Mouse (Mus musculus): Measurements from ENCODE around the gene Pitpnm2. TPM values are rescaled to one million over a fixed set of nuclear protein-coding genes. Genes with fewer than 3 reads are reported as not detected.

The Pitpnm2 gene
- total RNA-seq, 2 experiments from 2014 or later: 19.6 to 20.9 TPM

DNA sequence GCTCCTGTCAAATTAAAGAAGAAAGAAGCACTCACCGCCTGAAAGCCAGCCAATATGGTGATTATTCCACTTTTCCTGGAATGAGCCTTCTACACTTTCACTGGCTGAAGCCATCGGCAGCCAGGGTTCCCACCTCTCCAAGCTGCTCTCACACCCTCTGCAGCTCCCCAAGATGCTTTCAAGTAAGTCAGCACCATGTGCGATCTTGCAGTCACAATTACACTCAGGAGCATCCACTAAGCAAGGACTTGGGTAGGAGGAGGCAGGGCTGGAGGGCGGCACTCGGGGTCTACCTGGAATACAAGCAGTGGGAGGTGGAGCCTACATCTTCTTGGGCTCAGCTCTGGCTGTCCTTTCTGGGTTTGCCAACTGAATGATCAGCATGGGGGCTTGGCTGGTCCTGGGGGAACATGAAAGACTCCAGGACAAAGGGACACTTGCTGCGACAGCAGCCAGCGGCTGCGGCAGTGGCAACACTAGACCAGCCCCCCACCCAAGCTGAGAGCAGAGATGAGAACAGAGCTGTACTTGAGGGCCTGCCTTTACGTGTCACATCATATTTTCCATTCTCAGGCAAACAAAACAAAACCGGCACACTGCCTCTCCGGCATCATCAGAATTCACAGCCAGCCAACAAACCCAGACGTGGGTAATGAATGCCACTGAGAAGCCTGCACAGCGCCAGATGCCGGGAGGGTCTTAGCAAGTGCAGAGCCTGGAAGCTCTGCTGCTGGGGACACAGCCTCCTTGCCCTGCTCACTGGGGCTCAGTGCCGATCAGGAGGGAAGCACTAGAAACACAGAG, 64.5 kb downstream of the Pitpnm2 start:
- DNase-seq (ENCODE audit: low spot score): no peak

DNA sequence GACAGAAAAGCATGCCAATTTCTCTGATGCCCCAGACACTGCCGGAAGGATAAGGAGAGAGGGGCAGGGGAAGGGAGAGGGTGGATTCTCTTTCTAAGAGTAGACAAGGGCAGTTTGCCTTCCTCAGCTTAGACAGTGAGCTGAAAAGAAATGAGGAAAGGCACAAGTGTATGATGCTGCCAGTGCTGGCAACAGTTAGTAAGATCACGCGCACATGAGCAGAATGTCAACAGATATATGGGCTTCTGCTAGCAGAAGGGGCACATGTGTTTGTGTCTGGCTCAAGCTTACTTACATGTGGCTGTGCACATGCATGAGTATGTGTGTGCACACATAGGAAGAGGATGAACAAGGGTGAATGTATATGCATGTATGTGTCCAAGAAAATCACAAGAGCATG, 65.4 kb downstream of the Pitpnm2 start:
- DNase-seq (ENCODE audit: low spot score): no peak

DNA sequence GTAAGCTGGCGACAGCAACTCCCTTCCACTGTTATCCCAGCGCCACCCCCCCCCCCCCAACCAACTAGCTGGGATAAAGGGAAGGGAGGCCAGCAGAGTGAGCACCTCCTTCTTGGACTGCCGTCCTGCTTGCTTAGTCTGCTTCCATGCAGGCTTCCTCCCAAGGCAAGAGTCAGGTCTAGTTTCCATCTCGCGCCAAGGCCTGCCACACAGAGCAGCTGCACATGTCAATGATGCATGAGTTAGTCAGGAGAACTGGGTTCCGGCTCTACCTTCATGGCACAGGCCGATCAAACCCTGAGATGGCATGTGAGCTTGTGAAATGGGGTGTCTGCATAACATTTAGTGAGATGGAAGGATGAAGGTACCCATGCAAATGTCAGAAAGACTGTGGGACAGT, 66.9 kb downstream of the Pitpnm2 start:
- no peak for DNase-seq (ENCODE audit: low spot score)

DNA sequence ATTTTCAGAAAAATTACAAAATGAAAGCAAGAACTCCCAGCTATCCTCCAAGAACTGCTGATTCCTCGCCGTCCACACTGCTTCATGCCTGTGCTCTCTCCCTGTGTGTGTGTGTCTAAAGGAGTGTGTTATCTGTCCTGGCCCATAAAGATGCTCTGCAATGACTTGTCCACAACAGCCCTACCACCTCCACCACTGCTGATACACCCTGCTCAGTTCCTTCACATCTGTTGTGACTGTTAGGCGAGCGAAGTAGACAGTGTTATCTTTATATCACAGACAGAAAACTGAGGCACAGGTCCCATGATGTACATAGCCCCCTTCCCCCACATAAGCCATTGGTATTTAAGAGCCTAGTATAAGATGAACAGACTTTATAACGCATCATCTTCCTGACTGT, 67.5 kb downstream of the Pitpnm2 start:
- DNase-seq (ENCODE audit: low spot score): no peak

DNA sequence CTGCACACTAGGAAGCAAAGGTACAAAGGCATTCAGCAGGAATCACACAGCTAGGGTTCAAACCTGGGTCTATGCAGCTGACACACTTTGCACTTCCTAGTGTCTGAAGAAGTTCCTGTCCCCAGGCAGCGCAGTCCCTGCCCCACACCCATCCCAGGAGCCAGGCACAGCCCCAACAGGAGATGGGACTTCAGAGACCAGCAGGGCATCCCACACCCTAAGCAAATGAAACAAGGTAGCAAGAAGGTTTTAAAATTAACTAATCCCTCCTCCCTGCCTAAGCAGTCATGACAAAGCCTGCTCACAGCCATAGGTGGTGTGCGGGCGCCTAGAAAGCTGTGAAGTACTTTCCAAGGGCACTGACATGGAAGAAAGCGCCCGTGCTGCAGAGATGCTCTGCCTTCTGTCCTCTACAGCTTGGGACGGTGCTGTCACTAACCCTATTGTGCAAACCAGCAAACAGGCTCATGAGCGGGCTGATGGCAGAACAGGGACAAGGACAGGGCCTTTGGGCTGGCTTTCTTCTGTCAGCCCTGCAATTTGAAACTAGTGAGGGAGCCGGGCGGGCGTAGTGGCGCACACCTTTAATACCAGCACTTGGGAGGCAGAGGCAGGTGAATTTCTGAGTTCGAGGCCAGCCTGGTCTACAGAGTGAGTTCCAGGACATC, 68.9 kb downstream of the Pitpnm2 start:
- no peak for DNase-seq (ENCODE audit: low spot score)

DNA sequence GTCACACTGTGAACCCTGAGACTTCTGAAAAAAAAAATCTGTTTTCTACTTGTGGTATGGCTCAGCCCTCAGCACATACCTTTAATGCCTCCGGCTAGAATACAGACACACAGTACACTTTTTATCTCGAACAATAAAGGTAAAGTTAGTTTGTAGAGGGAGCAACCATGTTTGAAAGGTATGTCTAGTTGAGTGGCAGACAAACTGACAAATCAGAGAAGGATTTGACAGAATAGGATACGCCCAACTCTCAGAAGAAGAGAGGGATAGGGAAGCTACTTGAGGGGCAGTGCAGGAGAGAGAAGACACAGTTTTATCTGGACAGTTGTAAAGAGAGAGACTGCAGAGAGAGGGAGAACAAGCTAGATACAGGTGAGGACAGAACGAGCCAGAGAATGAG, 70.1 kb downstream of the Pitpnm2 start:
- DNase-seq (ENCODE audit: low spot score): no peak

DNA sequence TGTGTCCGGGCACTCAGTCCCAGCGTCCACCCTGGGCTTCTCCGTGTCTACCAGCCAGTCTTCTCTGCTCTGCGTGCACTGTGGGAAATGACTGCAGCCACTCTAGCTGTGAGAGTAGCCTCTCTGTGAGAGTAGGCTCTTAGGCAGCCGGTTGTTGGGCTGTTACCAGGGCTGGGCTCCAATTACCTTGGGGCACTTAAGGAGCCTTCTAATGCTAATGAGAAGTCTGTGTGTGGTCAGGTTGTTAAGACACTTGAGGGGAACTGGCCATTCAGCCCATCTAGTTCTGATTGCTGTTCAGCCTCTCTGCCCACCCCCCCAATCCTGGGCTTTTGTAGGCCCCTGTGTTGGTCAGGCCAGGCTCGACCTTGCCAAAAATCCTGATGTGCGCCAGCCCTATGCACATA, 72.8 kb downstream of the Pitpnm2 start:
- DNase-seq (ENCODE audit: low spot score): no peak

DNA sequence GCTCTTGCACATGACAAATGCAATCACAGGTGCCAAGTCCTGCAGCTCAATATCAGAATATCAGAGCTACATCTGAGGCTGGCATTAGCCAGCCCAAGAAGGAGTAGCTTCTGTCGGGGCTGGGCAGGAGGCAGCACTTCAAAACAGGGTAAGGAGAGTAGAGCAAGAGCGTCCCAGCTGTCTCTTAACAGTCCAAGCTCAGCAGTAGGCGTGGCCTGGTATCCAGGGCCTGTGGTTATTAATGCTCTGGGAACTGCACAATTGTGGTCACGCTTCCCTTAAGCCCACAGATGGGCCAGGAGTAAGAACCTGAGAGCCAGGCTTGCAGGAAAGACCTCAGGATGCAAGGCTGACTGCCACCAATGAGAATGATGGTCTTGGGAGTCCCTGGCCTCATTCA, 74.4 kb downstream of the Pitpnm2 start:
- peak; percentile 48 for DNase-seq (ENCODE audit: low spot score)

DNA sequence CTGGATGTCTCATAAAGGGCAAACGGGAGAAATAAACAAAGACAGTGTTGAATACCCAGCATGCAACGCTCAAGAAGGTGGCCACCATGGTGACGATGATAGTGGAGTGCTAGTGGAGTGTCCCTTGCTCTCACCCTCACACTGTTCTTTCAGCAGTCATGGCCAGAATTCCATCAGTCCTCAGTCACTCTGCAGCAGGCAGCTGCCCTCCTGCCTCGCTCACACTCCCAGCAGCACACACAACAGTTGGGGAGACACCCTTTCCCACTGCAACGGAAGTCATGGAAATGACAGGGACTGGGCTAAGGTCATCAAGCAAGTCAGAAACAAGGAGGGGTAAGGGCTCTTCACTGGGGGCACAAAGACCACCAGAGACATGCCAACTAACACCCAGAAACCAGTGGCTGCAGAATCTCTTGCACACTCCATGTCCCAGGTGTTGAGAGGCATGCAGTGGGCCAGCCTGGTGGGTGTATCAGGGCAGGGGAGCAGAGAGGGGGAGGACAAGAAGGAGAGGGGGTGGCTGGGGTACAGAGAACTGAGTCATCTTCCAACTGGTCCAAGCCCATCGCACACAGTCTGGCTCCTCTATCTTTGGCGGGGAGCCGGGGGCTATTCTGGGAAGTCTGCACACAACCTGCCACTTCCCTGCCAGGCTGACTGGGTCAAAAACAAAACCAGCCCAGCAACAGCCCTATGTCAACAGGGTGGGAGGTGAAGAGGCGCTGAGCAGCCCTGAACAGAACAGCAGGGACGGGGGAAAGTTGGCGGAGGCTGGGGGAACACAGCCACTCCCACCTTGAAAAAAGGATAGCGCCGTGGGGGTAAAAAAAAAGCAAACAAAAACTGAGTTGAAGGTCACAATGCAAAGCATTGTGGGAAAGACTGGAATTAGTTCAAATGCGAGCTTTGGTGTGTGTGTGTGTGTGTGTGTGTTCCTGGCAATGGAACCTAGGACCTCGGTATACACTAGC, 76.3 kb downstream of the Pitpnm2 start:
- peak; percentile 90 for DNase-seq (ENCODE audit: low spot score)

DNA sequence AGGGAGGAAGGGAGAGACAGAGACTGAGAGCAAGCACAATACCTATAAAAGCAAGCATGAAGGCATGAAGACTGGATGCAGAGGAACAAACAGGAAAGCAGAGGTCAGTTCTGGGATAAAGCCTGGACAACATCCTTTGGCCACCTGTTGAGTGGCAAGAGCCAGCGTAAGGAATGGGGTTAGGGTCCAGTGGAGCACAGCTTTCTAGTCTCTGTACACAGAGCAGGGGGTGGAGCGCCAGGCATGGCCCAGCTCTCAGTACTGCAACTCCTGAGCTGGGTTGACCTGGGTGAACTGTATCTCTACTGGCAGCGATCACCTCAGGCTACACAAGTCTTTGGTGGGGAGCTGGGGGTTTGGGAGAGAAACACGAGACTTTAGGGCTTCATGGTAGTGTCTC, 77.3 kb downstream of the Pitpnm2 start:
- DNase-seq (ENCODE audit: low spot score): no peak

DNA sequence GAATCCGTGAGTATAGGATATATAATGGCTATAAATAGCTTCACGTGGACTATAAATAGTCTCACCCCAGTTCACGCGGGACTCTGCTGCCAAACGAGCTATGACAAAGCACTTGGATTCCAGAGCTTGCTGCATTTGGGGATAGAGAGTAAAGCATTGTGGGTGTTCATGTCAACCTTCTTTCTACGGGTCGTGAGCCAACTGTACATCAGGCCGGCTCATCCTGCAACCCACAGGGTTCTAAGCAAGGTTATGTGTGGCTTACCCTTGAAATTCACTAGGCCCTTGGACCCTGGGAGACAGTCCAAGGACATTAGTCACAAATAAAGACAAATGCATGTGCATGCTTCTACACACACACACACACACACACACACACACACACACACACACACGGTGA, 77.8 kb downstream of the Pitpnm2 start:
- DNase-seq (ENCODE audit: low spot score): no peak

DNA sequence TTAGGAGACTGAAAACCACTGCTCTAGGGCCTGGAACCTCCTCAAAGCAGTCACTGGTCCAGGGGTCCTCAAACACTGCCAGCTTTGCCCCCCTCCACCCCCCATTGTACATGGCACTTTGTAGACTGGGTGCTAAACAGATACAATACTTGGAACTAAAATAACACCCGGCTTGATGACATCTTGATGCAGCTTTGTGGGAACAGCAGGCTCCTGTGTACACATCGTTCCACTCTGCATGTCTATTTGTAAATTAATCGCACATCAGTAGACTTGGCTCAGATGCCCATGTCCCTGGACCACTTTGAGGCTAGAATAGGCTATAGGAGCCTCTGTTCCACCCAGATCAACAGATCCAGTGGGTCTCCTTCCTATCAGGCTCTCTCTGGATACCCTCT, 80.3 kb downstream of the Pitpnm2 start:
- DNase-seq (ENCODE audit: low spot score): no peak

DNA sequence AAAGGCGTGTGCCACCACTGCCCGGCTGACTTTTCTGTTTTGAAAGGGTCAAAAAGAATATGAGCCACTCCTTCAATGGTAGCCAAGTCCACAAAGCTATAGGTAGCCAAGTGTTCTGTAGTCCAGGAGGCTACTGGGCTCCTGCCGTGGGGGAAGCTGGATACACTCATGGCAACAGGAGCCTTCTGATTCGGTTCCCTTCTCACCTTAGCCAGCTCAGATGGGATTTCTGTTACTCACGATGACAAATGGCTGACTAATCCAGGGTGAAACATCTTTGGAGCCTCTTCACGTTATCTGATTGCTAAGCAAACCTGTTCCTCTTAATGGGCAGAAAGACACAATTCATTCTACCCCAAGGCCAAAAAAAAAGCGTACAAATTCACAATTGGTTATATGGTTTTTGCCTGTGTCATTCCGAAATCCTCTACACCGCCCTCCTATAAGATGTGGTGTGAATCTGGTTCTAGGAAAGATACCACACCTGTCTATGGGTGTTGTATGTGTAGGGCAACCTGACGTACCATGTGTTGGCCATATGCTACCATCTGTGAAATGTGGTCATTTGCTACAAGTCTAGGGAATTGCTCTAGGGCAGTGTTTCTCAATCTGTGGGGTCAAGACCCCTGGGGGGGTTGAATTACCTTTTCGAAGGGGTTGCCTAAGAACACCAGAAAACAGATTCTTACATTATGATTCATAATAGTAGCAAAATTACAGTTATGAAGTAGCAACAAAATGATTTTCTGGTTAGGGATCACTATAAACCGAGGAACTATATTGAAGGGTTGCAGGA, 80.9 kb downstream of the Pitpnm2 start:
- peak; percentile 61 for DNase-seq (ENCODE audit: low spot score)

DNA sequence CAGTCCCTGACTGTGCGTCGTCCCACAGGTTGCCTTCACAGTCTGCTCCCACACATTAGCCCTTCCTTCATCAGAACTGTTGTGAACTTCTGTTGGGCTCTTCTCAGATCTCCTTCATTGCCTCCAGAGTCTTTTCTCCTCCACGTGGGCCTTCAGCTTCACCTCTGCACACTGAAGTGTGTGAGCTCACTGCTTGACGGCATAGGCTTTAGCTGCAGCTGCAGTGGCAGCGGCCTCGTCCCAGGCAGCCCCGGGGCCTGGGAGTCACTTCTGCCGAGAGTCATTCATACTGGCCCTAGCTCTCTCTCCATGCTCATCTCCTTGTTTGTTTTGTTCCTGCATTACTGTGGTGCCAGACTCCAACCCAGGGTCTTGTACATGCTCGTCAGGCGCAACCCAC, 81.9 kb downstream of the Pitpnm2 start:
- no peak for DNase-seq (ENCODE audit: low spot score)

DNA sequence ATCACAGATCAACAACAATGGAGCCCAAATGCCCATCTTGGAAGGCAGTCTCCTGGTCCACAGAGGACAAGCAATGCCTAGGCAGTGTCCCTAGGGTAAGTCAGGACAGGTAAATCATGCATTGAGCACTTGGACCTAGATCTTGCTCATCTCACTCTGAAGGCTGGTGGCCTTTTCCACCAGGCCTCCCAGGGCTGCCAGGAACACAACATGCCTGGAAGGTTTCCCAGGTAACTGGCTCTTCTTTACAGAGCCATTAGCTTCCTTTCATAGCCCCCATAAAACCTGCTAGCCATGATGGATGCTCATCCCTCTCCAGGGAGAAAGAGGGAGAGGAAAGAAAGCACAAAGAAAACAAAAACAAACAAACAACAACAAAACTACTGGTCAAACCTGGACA, 82.8 kb downstream of the Pitpnm2 start:
- DNase-seq (ENCODE audit: low spot score): peak; percentile 39

DNA sequence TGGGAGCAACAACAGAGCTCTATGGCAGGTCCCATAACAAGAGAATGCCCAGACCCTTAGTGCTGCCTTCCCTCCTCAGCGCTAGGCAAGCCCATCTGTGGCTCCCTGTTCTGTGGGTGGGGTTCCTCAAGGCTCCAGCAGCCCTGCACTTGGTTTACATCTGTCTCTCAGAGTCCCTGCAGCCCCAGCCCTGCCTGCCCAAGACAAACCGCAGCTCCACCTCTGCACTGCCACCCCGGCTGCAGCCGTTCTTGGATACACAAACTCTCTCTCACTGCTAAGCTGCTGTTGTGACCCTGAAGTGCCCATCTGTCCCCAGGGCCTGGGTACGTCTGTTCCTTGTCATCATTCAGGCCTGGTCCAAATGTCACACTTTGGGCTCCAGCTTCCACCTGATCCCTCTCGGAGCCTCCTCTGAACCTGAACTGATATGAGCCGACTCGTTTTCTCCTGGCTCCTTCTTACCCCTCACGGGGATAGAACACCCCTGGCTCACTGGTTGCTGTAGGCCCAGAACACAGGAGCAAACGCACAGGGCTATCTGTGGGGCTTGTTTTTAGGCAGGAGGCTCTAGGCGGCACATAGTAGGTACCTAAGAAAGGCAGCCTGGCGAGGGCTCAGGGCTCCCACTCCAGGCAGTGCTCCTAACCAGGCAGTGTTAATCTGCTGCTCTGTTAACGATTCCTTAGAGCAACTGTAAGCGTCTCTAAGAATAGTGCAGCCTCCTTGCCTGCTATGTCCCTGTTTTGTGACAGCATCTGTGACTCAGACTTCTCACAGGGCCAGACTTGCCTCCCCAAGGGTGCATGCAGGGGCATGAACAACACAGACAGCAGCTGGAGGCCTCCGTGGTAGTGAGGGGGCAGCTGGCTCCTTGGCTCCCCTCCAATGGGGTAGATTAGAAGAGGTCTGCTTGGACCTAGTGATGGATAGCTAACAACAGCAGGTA, 83.7 kb downstream of the Pitpnm2 start:
- DNase-seq (ENCODE audit: low spot score): peak; percentile 40

DNA sequence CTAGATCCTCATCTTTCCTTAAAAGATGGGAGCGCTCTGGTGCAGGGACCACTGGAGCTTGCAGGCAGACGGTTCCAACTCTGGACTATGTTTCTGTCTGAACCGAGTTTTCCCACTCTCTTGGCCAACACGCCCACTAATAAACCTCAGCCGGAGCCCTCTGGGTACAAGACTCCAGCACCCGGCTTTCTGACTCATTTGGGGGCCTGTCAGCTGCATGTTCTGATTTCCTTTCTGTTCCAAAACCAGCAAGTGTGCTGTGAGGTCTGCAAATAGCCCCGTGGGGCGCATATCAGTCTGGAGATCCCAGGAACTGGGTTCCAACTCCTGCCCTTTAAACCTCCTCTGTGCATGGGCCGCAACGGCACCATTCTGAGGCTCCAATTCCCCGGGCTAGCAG, 86.1 kb downstream of the Pitpnm2 start:
- DNase-seq (ENCODE audit: low spot score): no peak

DNA sequence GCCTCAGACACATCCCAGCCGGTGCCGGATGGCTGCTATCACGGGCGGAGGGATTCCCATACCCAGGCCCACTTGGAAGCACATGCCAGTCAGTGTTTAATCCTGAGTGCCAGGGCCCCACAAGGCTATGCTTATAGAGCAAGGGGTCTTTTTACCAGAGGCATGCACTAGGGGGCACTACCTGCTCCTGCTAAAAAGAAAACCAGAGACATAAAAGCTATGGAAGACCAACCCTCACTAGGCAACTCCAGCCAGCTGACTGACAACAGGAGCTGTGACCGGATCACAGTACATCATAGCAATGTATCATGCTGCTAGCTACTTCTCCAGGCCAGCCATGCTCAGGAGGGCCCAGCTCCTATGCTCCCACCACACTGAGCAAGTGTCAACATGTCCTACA, 87.0 kb downstream of the Pitpnm2 start:
- DNase-seq (ENCODE audit: low spot score): peak; percentile 77

DNA sequence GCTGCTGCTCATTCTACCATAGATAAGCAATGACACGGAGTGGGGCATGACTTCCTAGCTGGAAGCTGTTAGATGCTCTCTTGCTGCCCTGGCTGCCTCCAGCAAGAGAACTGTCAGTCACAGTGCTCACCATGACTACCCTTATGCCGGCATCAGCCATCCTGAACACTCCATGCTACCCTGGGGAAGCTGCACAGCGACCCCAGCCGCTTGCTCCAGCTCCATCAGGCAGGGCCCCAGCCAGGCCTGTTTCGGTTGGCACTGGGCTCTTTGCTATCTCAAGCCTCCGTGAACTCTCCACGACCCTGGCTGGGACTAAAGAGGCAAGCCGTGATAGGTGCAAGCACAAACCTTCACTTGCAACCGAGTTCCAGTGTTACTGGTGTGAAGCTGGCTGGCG, 87.7 kb downstream of the Pitpnm2 start:
- DNase-seq (ENCODE audit: low spot score): no peak

DNA sequence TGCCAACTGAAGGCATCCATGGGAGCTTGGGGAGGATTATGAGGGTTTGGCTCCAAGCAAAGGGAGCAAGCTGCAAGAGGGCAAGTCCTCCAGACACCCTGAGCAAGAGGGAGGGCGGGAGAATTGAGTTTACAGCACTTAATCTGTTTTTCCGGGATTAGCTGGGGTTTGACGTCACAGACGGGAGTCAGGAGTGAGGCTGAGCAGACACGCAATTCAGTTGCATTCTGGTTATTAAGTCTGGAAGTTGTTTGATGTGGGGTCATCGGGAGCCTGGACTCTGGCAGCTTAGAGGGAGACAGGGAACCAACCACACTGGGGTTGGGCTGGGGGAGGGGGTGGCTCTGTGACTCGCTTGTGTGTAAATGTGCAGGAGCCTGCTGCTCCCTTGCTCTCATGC, 90.1 kb downstream of the Pitpnm2 start:
- no peak for DNase-seq (ENCODE audit: low spot score)
